Comparison of ENCODE assay signal across 8 mouse cellular contexts in the genomic region with DNA sequence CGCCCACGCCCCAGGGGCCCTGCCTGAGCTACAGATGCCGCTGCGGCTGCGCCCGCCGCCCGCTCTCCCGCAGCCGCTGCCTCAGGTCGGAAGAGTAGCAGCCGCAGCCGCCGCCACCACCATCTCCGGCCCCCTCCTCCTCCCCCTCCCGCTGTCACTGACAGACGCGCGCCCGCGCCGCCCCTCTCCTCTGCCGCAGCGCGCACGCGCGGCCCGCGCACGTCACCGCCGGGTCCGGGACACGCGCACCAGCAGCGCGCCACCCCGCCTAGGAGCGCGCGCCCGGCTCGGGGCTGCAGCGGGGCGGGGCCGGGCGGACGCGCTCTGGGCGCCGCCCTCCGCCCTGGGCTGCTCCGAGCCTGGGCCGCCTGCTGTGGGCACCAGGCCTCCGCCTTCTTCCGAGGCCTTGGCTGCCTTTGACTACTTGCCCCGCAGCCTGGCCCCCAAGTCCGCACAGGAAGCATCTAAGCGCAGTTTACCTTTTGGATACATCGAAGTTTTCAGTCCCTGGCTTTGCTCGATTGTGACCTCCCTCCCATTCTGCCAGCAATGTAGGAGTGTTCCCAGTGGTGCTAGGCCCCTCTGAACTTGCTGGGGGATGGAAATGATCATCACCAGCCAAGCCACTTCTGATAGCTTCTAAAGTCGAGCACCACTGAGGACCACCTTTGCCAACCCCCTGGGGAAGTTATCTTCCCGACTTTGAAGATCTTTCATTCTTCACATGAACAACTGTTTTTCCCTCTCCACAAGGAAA. TPM values are rescaled to one million over a fixed set of nuclear protein-coding genes. Genes with fewer than 3 reads are reported as not detected.
A peak's percentile ranks its signal among the peaks of the same experiment; 100 is the strongest.
DNase-seq lines count a peak whose midpoint lies in the region; ATAC-seq and TF ChIP-seq lines count a peak whose summit lies in the region.

A gene (minus strand): TSS at position 201 of the 757 bp plus-strand sequence.

- peak within 1 kb of the TSS; percentile 73 for H3K9ac ChIP-seq in forebrain, embryonic 16.5 days (replicated peaks; ENCODE audit: low read depth, low read length)

- H3K4me1 ChIP-seq in G1E (ENCODE audit: insufficient read depth, low read depth, low read length), result peaks cover 16% of the 10 kb centered on the region; the same call in 1 of the 2 replicates
- H3K4me1 ChIP-seq in forebrain, embryonic 16.5 days (replicated peaks; ENCODE audit: control insufficient read depth, insufficient read depth, low read length), result peaks cover 31% of the 10 kb centered on the region
- H3K4me1 ChIP-seq in lung, adult 2 months (ENCODE audit: control insufficient read depth, insufficient read depth, low read length), result peaks cover 17% of the 10 kb centered on the region

- peak; percentile 56 for DNase-seq in G1E (ENCODE audit: low spot score)
- DNase-seq in cerebellum, adult 11-12 months, result peak; percentile 91
- peak; percentile 89 for DNase-seq in heart, postnatal 25 days (ENCODE audit: low spot score)
- peak; percentile 91 to 94 for DNase-seq in layer of hippocampus, adult 2 months (ENCODE audit: low spot score in 2 of 2)
- DNase-seq in lung, adult 2 months, result peak; percentile 88
- peak; percentile 85 to 89 for DNase-seq in thymus, adult 18-20 months

- H3K9me3 ChIP-seq in G1E (replicated peaks), result peaks cover 8% of the 10 kb centered on the region; the same call in 1 of the 2 replicates
- no peaks in the 10 kb centered on the region for H3K9me3 ChIP-seq in forebrain, embryonic 16.5 days (ENCODE audit: control insufficient read depth, low read length)

- H3K4me2 ChIP-seq in forebrain, embryonic 16.5 days (ENCODE audit: low read length), result peak within 1 kb of the TSS; percentile 97

- H3K4me3 ChIP-seq in G1E (ENCODE audit: low read depth, low read length), result peak within 1 kb of the TSS; percentile 69
- peak within 1 kb of the TSS; percentile 87 for H3K4me3 ChIP-seq in forebrain, embryonic 16.5 days (replicated peaks; ENCODE audit: low read length)
- H3K4me3 ChIP-seq in layer of hippocampus, adult 2 months, result peak within 1 kb of the TSS; percentile 94
- H3K4me3 ChIP-seq in lung, adult 2 months (replicated peaks; ENCODE audit: extremely low read depth, low read depth, low read length), result peak within 1 kb of the TSS; percentile 74

- peak within 1 kb of the TSS; percentile 61 for H3K27ac ChIP-seq in forebrain, embryonic 16.5 days (ENCODE audit: low read length)
- peak within 1 kb of the TSS; percentile 99 for H3K27ac ChIP-seq in layer of hippocampus, adult 2 months

- TF ChIP-seq CTCF in G1E (IDR thresholded peaks at IDR 0.05; ENCODE audit: low read depth, low read length), result no peak
- TF ChIP-seq CTCF in layer of hippocampus, adult 2 months (conservative IDR thresholded peaks at IDR 0.05), result no peak
- TF ChIP-seq CTCF in lung, adult 2 months (IDR thresholded peaks at IDR 0.05; ENCODE audit: insufficient read depth, low read length), result no peak

- TF ChIP-seq POLR2A in lung, adult 2 months (IDR thresholded peaks at IDR 0.05; ENCODE audit: borderline replicate concordance, extremely low read depth, low read depth, low read length), result peak; percentile 63; the same call in 1 of the 2 replicates

- peaks cover 4% of the 10 kb centered on the region for H3K36me3 ChIP-seq in G1E (replicated peaks)
- no peaks in the 10 kb centered on the region for H3K36me3 ChIP-seq in forebrain, embryonic 16.5 days (ENCODE audit: control insufficient read depth, insufficient read depth)

- WGBS in forebrain, embryonic 16.5 days, result 1% methylated on average over 45 of the region's 64 CpGs
- WGBS in lung, adult 2 months, result under 1% methylated on average over 60 of the region's 64 CpGs

- intact Hi-C loops in heart, postnatal 25 days (cut with DNase I), result loop anchor here (5.0 kb wide), 2 partner anchors 52 to 122 kb away; a partner anchor contains a TSS

- H3K27me3 ChIP-seq in G1E (ENCODE audit: insufficient read depth, low read length), result peaks cover 19% of the 10 kb centered on the region
- H3K27me3 ChIP-seq in forebrain, embryonic 16.5 days (replicated peaks; ENCODE audit: control insufficient read depth, insufficient read depth, low read length), result peaks cover 5% of the 10 kb centered on the region; the same call in 1 of the 2 replicates

- peak; percentile 49; the same call in 1 of the 2 replicates for ATAC-seq in G1E (ENCODE audit: extremely low read depth, insufficient number of reproducible peaks, low FRiP score, poor library complexity, severe bottlenecking)
- ATAC-seq in forebrain, embryonic 16.5 days, result peak; percentile 89
- peak; percentile 69 for ATAC-seq in neutrophil, adult 5-6 weeks (ENCODE audit: extremely low read depth, insufficient number of reproducible peaks, low FRiP score, poor library complexity, severe bottlenecking)

RNA-seq across cellular contexts. Expression of the gene that starts here (rescaled TPM):
- total RNA-seq in G1E (2014; fragmentation: Nextera tagmentation) (0.73 and 0.83 TPM in 2 replicates), G1E (2017) (2.1 and 2.3 TPM in 2 replicates)
- polyA plus RNA-seq in G1E (2012), result 0.41 and 0.47 TPM in 2 replicates
- polyA plus RNA-seq in forebrain, embryonic 16.5 days (2015; fragmentation: Nextera tagmentation; extraction: Ambion mirVana), result 2.5 and 2.8 TPM in 2 replicates
- 10 to 100 TPM; 22.4 to 24.1 TPM for total RNA-seq in heart, postnatal 25 days (2021)
- 100 to 1,000 TPM; 104 to 109 TPM for total RNA-seq in layer of hippocampus, adult 2 months (2021)
- polyA plus RNA-seq in lung, adult 2 months (2012; rRNA removed), result 19.8 and 20.8 TPM in 2 replicates
- total RNA-seq in neutrophil, adult 5-6 weeks (2017), result 2.3 and 2.6 TPM in 2 replicates

Comparison
In these comparisons a context has a peak if more than half of its experiments do, and no peak if none do; other contexts are left out.
1. Peak in every context shown above with its lines: DNase-seq, ATAC-seq, H3K4me3 ChIP-seq and H3K27ac ChIP-seq.
2. RNA of the gene that starts here (total RNA-seq): 104 to 109 TPM in layer of hippocampus, adult 2 months; 22.4 to 24.1 TPM in heart, postnatal 25 days, 2.3 to 2.6 TPM in neutrophil, adult 5-6 weeks and 0.73 to 2.3 TPM in G1E; every median in the first group is over 4 times any median in the second.